Mouse (Mus musculus) hindbrain, embryonic 14.5 days (tissue): ENCODE data around the gene Relt. TPM values are rescaled to one million over a fixed set of nuclear protein-coding genes. Genes with fewer than 3 reads are reported as not detected.

Experiments used
- ATAC-seq: fragments of 200-750 bp; cut with Nextera tagmentation; 2 replicates; pipeline ENCODE4 v1.8.0; 2017; ENCODE audit warnings: moderate number of reproducible peaks, mild to moderate bottlenecking, moderate TSS enrichment, moderate library complexity; ENCODE audit not compliant: low FRiP score
- DNase-seq: peaks from one replicate; pipeline ENCODE4 v3.0.0-alpha.2; 2015; ENCODE audit warnings: low spot score
- H3K27ac ChIP-seq: fragments of 300-500 bp; sonication (generic); 2 replicates; pipeline ENCODE4 v1.5.1; 2014; ENCODE audit warnings: mild to moderate bottlenecking, moderate library complexity
- H3K27me3 ChIP-seq: fragments of 300-500 bp; sonication (generic); 2 replicates; pipeline ENCODE4 v1.6.1; 2014; ENCODE audit warnings: mild to moderate bottlenecking, low read length, mixed read lengths; ENCODE audit not compliant: control insufficient read depth, insufficient read depth
- H3K36me3 ChIP-seq: fragments of 300-500 bp; sonication (generic); replicated peaks from 2 replicates; pipeline ENCODE4 v1.6.1; 2014; ENCODE audit not compliant: control insufficient read depth, insufficient read depth
- H3K4me1 ChIP-seq: fragments of 300-500 bp; sonication (generic); replicated peaks from 2 replicates; pipeline ENCODE4 v1.6.1; 2014; ENCODE audit warnings: antibody characterized with exemption, low read length, mixed read lengths; ENCODE audit not compliant: control insufficient read depth, insufficient read depth
- H3K4me2 ChIP-seq: fragments of 300-500 bp; sonication (generic); replicated peaks from 2 replicates; pipeline ENCODE4 v1.6.1; 2014; ENCODE audit warnings: mild to moderate bottlenecking, moderate library complexity
- H3K4me3 ChIP-seq: fragments of 300-500 bp; sonication (generic); replicated peaks from 2 replicates; pipeline ENCODE4 v1.5.1; 2014; ENCODE audit warnings: mild to moderate bottlenecking, low read length
- H3K9ac ChIP-seq: fragments of 300-500 bp; sonication (generic); 2 replicates; pipeline ENCODE4 v1.6.1; 2014
- H3K9me3 ChIP-seq: fragments of 300-500 bp; sonication (generic); 2 replicates; pipeline ENCODE4 v1.6.1; 2016; ENCODE audit warnings: low read length; ENCODE audit not compliant: control insufficient read depth
- WGBS: fragments of 180-500 bp; shearing (Covaris S2); extraction: QIAGEN DNeasy Blood & Tissue Kit; methylation state at CpG from one replicate; pipeline ENCODE4 v1.1.7; 2014; 5-methylcytosine and 5-hydroxymethylcytosine counted together
- polyA plus RNA-seq: library from polyadenylated mRNA; unstranded; fragments of >200 nt; fragmentation: Nextera tagmentation; extraction: Ambion mirVana; gene quantifications from 2 replicates; pipeline ENCODE4 v1.2.1, GENCODE M21; 2014

Gene Relt
- 4.3 and 5.0 TPM in 2 replicates for polyA plus RNA-seq

DNA sequence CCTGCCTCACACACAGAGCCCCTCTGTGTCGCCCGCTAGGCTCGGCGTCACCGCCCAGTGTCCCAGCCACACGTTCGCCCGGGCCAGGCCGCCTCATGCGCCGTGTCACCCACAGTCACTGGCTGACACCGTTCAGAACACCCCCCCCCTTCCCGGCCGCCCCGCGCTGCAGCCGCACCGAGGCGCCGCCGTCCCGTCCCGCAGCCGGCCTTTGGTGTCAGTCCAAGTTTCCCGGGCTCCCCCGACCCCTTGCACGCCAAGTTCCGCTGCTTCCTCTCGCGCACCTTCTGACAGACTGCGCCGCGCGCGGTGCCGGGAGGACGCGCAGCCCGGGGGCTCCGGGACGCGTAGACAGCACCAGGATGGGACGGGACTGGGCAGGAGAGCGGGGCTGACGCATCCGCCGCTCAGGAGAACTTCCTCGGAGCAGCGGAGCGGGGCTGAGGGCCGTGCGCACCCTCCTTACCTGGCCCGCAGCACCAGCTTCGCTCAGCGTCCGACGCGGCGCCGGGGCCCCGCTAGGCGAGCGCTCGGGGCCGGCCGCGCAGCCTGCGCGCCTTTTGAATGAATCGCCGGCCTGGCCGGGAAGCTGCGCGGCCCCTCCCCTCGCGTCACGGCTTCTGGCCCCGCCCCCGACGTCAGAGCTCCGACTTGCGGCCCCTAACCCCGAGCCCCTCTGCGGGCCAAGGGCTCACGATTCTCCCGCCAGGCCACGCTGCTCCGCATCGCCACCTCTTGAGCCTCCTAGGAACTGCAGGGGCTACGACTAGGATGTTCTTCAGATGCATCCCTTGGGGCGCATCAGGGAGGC, at the start of gene Relt:
Relt (minus strand) TSS at position 619 of the 811 bp plus-strand sequence.
- Histone ChIP-seq H3K27ac (peak within 1 kb of the TSS; percentile 54), H3K4me2 (peak within 1 kb of the TSS; percentile 99), H3K36me3 (no peaks in the 10 kb centered on the region), H3K9ac (peak within 1 kb of the TSS; percentile 70), H3K27me3 (no peaks in the 10 kb centered on the region), H3K4me3 (peak within 1 kb of the TSS; percentile 52), H3K9me3 (no peaks in the 10 kb centered on the region), H3K4me1 (peaks cover 7% of the 10 kb centered on the region; the same call in 1 of the 2 replicates)
- WGBS, result under 1% methylated on average over 72 of the region's 91 CpGs
- DNase-seq (peak; percentile 94), ATAC-seq (peak; percentile 90)

GRCm38 (mm10) chr7:100911791-100912190, 48.5 kb upstream of the Relt start:
- DNase-seq, result no peak
- WGBS, result 35% methylated on average over 9 of the region's 9 CpGs

DNA sequence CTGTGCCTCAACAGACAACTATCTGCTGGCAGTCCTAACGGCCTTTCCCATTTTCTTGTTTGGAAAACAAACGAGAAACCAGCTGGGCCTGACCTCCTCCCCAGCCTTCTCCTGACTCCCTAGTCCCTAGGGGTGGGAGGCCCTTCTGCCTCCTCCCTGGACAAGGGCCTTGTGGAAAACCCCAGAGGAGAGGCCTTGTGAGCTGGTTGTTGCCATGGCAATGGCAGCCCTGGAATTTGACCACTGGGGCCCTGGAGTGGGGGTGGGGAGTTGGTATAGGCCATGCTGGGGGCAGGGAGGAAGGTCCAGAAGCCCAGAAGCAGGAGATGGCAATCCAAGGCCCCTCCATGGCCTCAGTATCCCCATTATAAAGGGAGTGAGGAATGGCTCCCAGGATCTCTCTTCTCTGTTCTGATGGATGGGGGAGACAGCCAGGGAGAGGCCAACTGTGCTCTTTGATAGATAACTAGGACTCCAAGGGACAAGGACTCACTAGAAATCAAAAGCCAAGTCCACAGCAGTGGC, 48.1 kb upstream of the Relt start:
- Histone ChIP-seq H3K36me3 (no peaks in the 10 kb centered on the region), H3K4me1 (peaks cover 11% of the 10 kb centered on the region), H3K27me3 (no peaks in the 10 kb centered on the region), H3K9ac (no peak overlapping the region), H3K9me3 (no peaks in the 10 kb centered on the region), H3K4me2 (no peak overlapping the region), H3K27ac (peak overlapping the region; percentile 4; the same call in 1 of the 2 replicates), H3K4me3 (no peak overlapping the region)
- ATAC-seq (no peak), DNase-seq (no peak)
- 2% methylated on average over 2 of the region's 2 CpGs for WGBS

More at GRCm38 (mm10) chr7:100911791-100912190, 48.5 kb upstream of the Relt start:
- Histone ChIP-seq H3K27me3 (no peaks in the 10 kb centered on the region), H3K36me3 (no peaks in the 10 kb centered on the region), H3K4me3 (no peak overlapping the region), H3K9me3 (no peaks in the 10 kb centered on the region), H3K4me1 (peaks cover 11% of the 10 kb centered on the region), H3K27ac (peak overlapping the region; percentile 4; the same call in 1 of the 2 replicates), H3K9ac (no peak overlapping the region), H3K4me2 (no peak overlapping the region)
- no peak for ATAC-seq

DNA sequence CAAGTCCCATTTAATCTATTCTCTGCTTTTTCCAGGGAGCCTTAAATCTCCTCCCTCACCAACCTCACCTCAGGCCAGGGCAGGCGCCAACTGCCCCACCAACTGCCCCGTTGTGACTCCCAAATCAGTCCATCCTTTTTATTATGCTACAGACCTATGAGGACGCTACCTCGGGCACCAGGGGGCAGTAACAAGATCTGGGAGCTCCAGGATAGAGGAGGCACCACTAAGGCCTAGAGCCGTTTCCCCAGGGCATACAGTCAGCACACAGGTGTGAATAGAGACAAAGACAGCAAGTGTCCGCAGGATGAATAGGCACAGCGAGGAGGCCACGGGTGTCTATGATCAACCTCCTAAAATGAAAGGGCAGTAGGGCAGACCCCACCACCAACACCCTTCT, 45.3 kb upstream of the Relt start:
- Histone ChIP-seq H3K9ac (no peak overlapping the region), H3K27ac (no peak overlapping the region), H3K9me3 (no peaks in the 10 kb centered on the region), H3K27me3 (no peaks in the 10 kb centered on the region), H3K36me3 (no peaks in the 10 kb centered on the region), H3K4me2 (no peak overlapping the region), H3K4me3 (no peak overlapping the region), H3K4me1 (peaks cover 11% of the 10 kb centered on the region)
- 51% methylated on average over 8 of the region's 8 CpGs for WGBS
- DNase-seq (no peak), ATAC-seq (no peak)

GRCm38 (mm10) chr7:100908061-100908460, 44.8 kb upstream of the Relt start:
- 78% methylated on average over 8 of the region's 8 CpGs for WGBS
- no peak overlapping the region for H3K27ac ChIP-seq
- no peak for DNase-seq
- no peak for ATAC-seq
- no peak overlapping the region for H3K4me3 ChIP-seq
- H3K4me2 ChIP-seq, result no peak overlapping the region
- H3K9me3 ChIP-seq, result no peaks in the 10 kb centered on the region
- H3K27me3 ChIP-seq, result no peaks in the 10 kb centered on the region
- no peaks in the 10 kb centered on the region for H3K36me3 ChIP-seq
- H3K9ac ChIP-seq, result no peak overlapping the region; the same call in 1 of the 2 replicates
- H3K4me1 ChIP-seq, result peaks cover 11% of the 10 kb centered on the region

DNA sequence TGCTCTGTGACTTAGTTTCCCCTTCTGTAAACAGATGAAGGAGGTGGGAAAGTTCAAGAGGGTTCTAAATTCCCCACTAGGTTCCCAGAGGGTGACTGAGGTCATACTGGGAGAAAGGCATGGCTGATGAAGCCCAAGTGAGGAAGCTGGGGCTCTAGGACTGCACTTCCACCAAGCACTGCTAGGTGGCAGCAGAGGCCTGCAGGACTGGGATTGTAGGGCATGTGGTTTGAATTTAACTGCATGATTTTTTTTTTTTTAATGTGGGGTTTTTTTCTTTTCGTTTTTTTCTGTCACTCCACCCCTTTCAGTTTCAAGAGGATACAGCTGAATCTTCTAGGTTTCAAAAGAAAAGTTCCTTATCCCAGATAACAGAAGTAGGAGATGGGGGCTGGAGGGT, 44.0 kb upstream of the Relt start:
- DNase-seq (peak; percentile 88), ATAC-seq (no peak)
- Histone ChIP-seq H3K9me3 (no peaks in the 10 kb centered on the region), H3K36me3 (no peaks in the 10 kb centered on the region), H3K27me3 (no peaks in the 10 kb centered on the region), H3K9ac (no peak overlapping the region; the same call in 1 of the 2 replicates), H3K4me3 (no peak overlapping the region), H3K4me2 (no peak overlapping the region), H3K4me1 (peaks cover 11% of the 10 kb centered on the region), H3K27ac (no peak overlapping the region)
- 0% methylated on average over 1 of the region's 1 CpGs for WGBS

DNA sequence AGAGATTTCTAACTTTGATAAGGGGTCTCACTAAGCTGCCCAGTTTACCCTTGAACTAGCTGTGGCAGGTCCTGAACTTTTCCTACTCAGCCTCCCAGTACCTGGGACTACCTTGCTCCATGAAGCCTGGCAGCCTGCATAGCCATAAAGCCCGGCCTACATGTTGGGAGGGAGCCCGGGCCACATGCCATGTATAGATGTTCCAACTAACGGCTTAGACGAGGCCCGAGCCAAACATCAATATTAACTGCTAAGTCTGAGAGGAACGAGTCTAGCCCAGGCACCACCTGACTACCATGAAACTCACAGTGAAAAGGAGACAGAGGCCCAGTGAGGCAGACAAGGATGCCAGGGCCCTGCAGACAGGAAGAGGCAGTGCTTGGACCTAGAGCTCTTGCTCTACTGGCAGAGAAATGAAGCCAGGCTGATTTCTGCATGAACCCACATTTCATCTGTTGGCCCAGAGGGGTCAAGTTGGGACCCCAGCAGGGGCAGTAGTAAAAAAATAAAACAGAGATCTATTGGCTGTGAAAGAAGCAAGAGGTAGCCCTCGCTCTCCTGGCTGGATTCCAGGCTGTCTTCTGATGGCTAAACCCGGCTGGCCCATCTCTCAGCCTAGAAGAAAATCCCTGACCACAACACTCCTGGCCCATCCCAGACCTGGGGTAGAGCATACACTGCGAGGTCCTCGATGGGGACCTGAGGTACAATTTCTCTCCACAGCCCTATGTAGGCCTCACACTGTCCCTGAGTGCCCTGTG, 43.0 kb upstream of the Relt start:
- Histone ChIP-seq H3K27ac (no peak overlapping the region), H3K36me3 (no peaks in the 10 kb centered on the region), H3K4me1 (peaks cover 4% of the 10 kb centered on the region), H3K4me3 (no peak overlapping the region), H3K4me2 (no peak overlapping the region), H3K9ac (no peak overlapping the region), H3K9me3 (no peaks in the 10 kb centered on the region), H3K27me3 (no peaks in the 10 kb centered on the region)
- 89% methylated on average over 10 of the region's 10 CpGs for WGBS
- ATAC-seq (no peak), DNase-seq (no peak)

GRCm38 (mm10) chr7:100905037-100905436, 41.8 kb upstream of the Relt start:
- Histone ChIP-seq H3K27me3 (no peaks in the 10 kb centered on the region), H3K9ac (no peak overlapping the region), H3K4me3 (no peak overlapping the region), H3K4me1 (no peaks in the 10 kb centered on the region), H3K4me2 (no peak overlapping the region), H3K27ac (no peak overlapping the region), H3K36me3 (no peaks in the 10 kb centered on the region), H3K9me3 (no peaks in the 10 kb centered on the region)
- WGBS, result 91% methylated on average over 7 of the region's 7 CpGs
- no peak for ATAC-seq
- no peak for DNase-seq

GRCm38 (mm10) chr7:100904612-100905011, 41.4 kb upstream of the Relt start:
- 88% methylated on average over 5 of the region's 5 CpGs for WGBS
- Histone ChIP-seq H3K4me2 (no peak overlapping the region), H3K4me1 (no peaks in the 10 kb centered on the region), H3K9ac (no peak overlapping the region), H3K4me3 (no peak overlapping the region), H3K9me3 (no peaks in the 10 kb centered on the region), H3K27me3 (no peaks in the 10 kb centered on the region), H3K27ac (no peak overlapping the region), H3K36me3 (no peaks in the 10 kb centered on the region)
- DNase-seq (no peak), ATAC-seq (no peak)
